Mouse (Mus musculus) cortical plate, adult 2 months (tissue): Measurements from ENCODE around the gene Serpinb11. TPM values are rescaled to one million over a fixed set of nuclear protein-coding genes. Genes with fewer than 3 reads are reported as not detected.

Experiments
- H3K27ac ChIP-seq: fragments of 200-500 bp; 2 replicates; pipeline ENCODE4 v1.5.1; 2012; ENCODE audit warnings: low read length, control low read depth, inconsistent platforms; ENCODE audit not compliant: insufficient read depth
- H3K4me1 ChIP-seq: fragments of 200-500 bp; 2 replicates; pipeline ENCODE4 v1.6.1; 2011; ENCODE audit warnings: low read length; ENCODE audit not compliant: control insufficient read depth, insufficient read depth
- H3K4me3 ChIP-seq: fragments of 200-500 bp; 2 replicates; pipeline ENCODE4 v1.5.1; 2011; ENCODE audit warnings: mild to moderate bottlenecking, low read length, control low read depth; ENCODE audit not compliant: insufficient read depth
- CTCF ChIP-seq: fragments of 200-500 bp; IDR thresholded peaks from 2 replicates; pipeline ENCODE4 v1.5.1; 2011; ENCODE audit warnings: mild to moderate bottlenecking, control low read depth, low read length; ENCODE audit not compliant: insufficient read depth; ENCODE audit errors: extremely low read depth
- POLR2A ChIP-seq: fragments of 200-500 bp; IDR thresholded peaks from 2 replicates; pipeline ENCODE4 v1.6.1; 2011; ENCODE audit warnings: mild to moderate bottlenecking, low read length, control low read depth; ENCODE audit not compliant: insufficient read depth; ENCODE audit errors: extremely low read depth
- polyA plus RNA-seq: library from polyadenylated mRNA; depleted of rRNA; stranded (reverse); fragments of >200 nt; gene quantifications from 2 replicates; pipeline ENCODE4 v1.2.3, GENCODE M21; 2012; rRNA removed

Serpinb11 gene
- polyA plus RNA-seq, 1 experiment: 0.04 TPM

- Histone ChIP-seq H3K4me1 (no peaks in the 10 kb centered on the region), H3K27ac (no peak overlapping the region), H3K4me3 (no peak overlapping the region)
- no peak for TF ChIP-seq POLR2A
- TF ChIP-seq CTCF: no peak
Measured at GRCm38 (mm10) chr1:107381491-107381890, 20.5 kb downstream of the Serpinb11 start.

- TF ChIP-seq POLR2A: no peak
- TF ChIP-seq CTCF: no peak
- H3K4me1 ChIP-seq: no peaks in the 10 kb centered on the region
- no peak overlapping the region for H3K27ac ChIP-seq
- no peak overlapping the region for H3K4me3 ChIP-seq
Measured at GRCm38 (mm10) chr1:107382404-107382803, 21.4 kb downstream of the Serpinb11 start.

- H3K4me3 ChIP-seq: no peak overlapping the region
- TF ChIP-seq CTCF (no peak), POLR2A (no peak)
- H3K27ac ChIP-seq: no peak overlapping the region
- no peaks in the 10 kb centered on the region for H3K4me1 ChIP-seq
Measured at GRCm38 (mm10) chr1:107384532-107384931, 23.5 kb downstream of the Serpinb11 start.

GRCm38 (mm10) chr1:107389753-107390152, 28.8 kb downstream of the Serpinb11 start:
- Histone ChIP-seq H3K27ac (no peak overlapping the region), H3K4me3 (no peak overlapping the region)
- no peak for TF ChIP-seq POLR2A
- no peak for TF ChIP-seq CTCF

GRCm38 (mm10) chr1:107397481-107397880, 36.5 kb downstream of the Serpinb11 start:
- no peak overlapping the region for H3K4me3 ChIP-seq
- no peaks in the 10 kb centered on the region for H3K4me1 ChIP-seq
- no peak for TF ChIP-seq CTCF
- TF ChIP-seq POLR2A: no peak
- no peak overlapping the region for H3K27ac ChIP-seq

More at GRCm38 (mm10) chr1:107389753-107390152, 28.8 kb downstream of the Serpinb11 start:
- no peaks in the 10 kb centered on the region for H3K4me1 ChIP-seq

- Histone ChIP-seq H3K4me3 (no peak within 1 kb of the TSS), H3K27ac (no peak within 1 kb of the TSS), H3K4me1 (no peaks in the 10 kb centered on the region)
- no peak for TF ChIP-seq CTCF
- TF ChIP-seq POLR2A: no peak
Measured at GRCm38 (mm10) chr1:107399355-107399754, 38.4 kb downstream of the Serpinb11 start, which contains the start of gene Serpinb7. Gene Serpinb7 (plus strand): TSS chr1:107399655.

- Histone ChIP-seq H3K4me3 (no peak overlapping the region), H3K27ac (no peak overlapping the region)
- TF ChIP-seq POLR2A: no peak
- TF ChIP-seq CTCF: no peak
Measured at GRCm38 (mm10) chr1:107402082-107402481, 41.1 kb downstream of the Serpinb11 start.

GRCm38 (mm10) chr1:107414650-107415049, 53.7 kb downstream of the Serpinb11 start:
- Histone ChIP-seq H3K4me1 (no peaks in the 10 kb centered on the region), H3K4me3 (no peak overlapping the region), H3K27ac (no peak overlapping the region)
- TF ChIP-seq CTCF: no peak
- TF ChIP-seq POLR2A: no peak

More at GRCm38 (mm10) chr1:107402082-107402481, 41.1 kb downstream of the Serpinb11 start:
- no peaks in the 10 kb centered on the region for H3K4me1 ChIP-seq

- no peaks in the 10 kb centered on the region for H3K4me1 ChIP-seq
- no peak for TF ChIP-seq POLR2A
- no peak for TF ChIP-seq CTCF
- H3K27ac ChIP-seq: no peak overlapping the region
- H3K4me3 ChIP-seq: no peak overlapping the region
Measured at GRCm38 (mm10) chr1:107422487-107422886, 61.5 kb downstream of the Serpinb11 start.

Other genes with a start within 250 kb of the Serpinb11 start
- gene Serpinb3b, start 82.8 kb upstream of the Serpinb11 start, polyA plus RNA-seq: not detected in 2 replicates
- not detected in 2 replicates for gene Serpinb3c, start 82.8 kb upstream of the Serpinb11 start, polyA plus RNA-seq
- gene Serpinb7, start 38.5 kb downstream of the Serpinb11 start, polyA plus RNA-seq: not detected in 2 replicates
- not detected in 2 replicates for gene Serpinb2, start 150.2 kb downstream of the Serpinb11 start, polyA plus RNA-seq
- 6.8 and 8.1 TPM in 2 replicates for gene Serpinb8, start 228.8 kb downstream of the Serpinb11 start, polyA plus RNA-seq